Mouse (Mus musculus) hindbrain, embryonic 11.5 days (tissue): Measurements from ENCODE around the gene Tbc1d7. TPM values are rescaled to one million over a fixed set of nuclear protein-coding genes. Genes with fewer than 3 reads are reported as not detected.
A peak's percentile ranks its signal among the peaks of the same experiment; 100 is the strongest.

Experiments
- ATAC-seq: fragments of 200-750 bp; cut with Nextera tagmentation; 2 replicates; pipeline ENCODE4 v1.8.0; 2017; ENCODE audit warnings: mild to moderate bottlenecking, moderate TSS enrichment, moderate library complexity; ENCODE audit not compliant: low FRiP score
- DNase-seq: peaks from one replicate; pipeline ENCODE4 v3.0.0-alpha.2; 2015; ENCODE audit warnings: low spot score
- H3K27ac ChIP-seq: fragments of 300-500 bp; sonication (generic); 2 replicates; pipeline ENCODE4 v1.5.1; 2014; ENCODE audit warnings: mild to moderate bottlenecking, low read depth, low read length
- H3K27me3 ChIP-seq: fragments of 300-500 bp; sonication (generic); 2 replicates; pipeline ENCODE4 v1.6.1; 2014; ENCODE audit warnings: mild to moderate bottlenecking, low read length, moderate library complexity, mixed read lengths; ENCODE audit not compliant: control insufficient read depth, insufficient read depth
- H3K36me3 ChIP-seq: fragments of 300-500 bp; sonication (generic); 2 replicates; pipeline ENCODE4 v1.6.1; 2014; ENCODE audit warnings: mild to moderate bottlenecking, low read length, moderate library complexity, mixed read lengths; ENCODE audit not compliant: control insufficient read depth, insufficient read depth
- H3K4me1 ChIP-seq: fragments of 300-500 bp; sonication (generic); replicated peaks from 2 replicates; pipeline ENCODE4 v1.6.1; 2014; ENCODE audit warnings: low read length, mixed read lengths; ENCODE audit not compliant: control insufficient read depth, insufficient read depth
- H3K4me2 ChIP-seq: fragments of 300-500 bp; sonication (generic); replicated peaks from 2 replicates; pipeline ENCODE4 v1.6.1; 2014; ENCODE audit warnings: mild to moderate bottlenecking, low read depth, low read length
- H3K4me3 ChIP-seq: fragments of 300-500 bp; sonication (generic); 2 replicates; pipeline ENCODE4 v1.5.1; 2014; ENCODE audit warnings: low read depth, low read length
- H3K9ac ChIP-seq: fragments of 300-500 bp; sonication (generic); 2 replicates; pipeline ENCODE4 v1.6.1; 2014; ENCODE audit warnings: low read depth, low read length
- H3K9me3 ChIP-seq: fragments of 300-500 bp; sonication (generic); 2 replicates; pipeline ENCODE4 v1.6.1; 2016; ENCODE audit warnings: low read length; ENCODE audit not compliant: control insufficient read depth
- WGBS: fragments of 180-500 bp; shearing (Covaris S2); extraction: QIAGEN DNeasy Blood & Tissue Kit; methylation state at CpG from one replicate; pipeline ENCODE4 v1.1.7; 2014; 5-methylcytosine and 5-hydroxymethylcytosine counted together
- polyA plus RNA-seq: library from polyadenylated mRNA; unstranded; fragments of >200 nt; fragmentation: Nextera tagmentation; extraction: Ambion mirVana; gene quantifications from 2 replicates; pipeline ENCODE4 v1.2.1, GENCODE M21; 2014

Gene Tbc1d7
- polyA plus RNA-seq, 1 experiment from 2014 or later = 74.8 TPM

DNA sequence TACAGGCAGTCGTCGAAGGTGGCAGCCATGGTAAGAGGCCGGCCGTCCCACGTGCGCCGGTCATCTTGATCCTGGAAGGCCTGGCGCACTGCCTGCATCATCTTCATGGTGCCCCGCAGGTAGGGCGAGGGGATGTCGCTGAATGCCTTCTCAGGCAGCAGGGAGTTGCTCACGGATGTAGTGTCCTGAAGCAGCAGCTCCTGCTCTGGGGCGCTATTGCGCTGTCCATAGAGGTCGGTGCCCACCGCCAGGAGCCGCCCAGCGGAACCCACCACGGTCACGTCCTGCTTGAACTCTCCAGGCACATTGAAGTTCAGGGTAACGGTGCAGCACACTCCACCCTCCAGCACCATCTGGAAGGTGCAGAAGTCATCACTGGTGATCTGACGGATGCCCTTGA, 29.2 kb upstream of the Tbc1d7 start:
- Histone ChIP-seq H3K4me2 (no peak overlapping the region), H3K36me3 (no peaks in the 10 kb centered on the region), H3K4me3 (no peak overlapping the region), H3K4me1 (no peaks in the 10 kb centered on the region), H3K9ac (no peak overlapping the region), H3K27ac (no peak overlapping the region), H3K27me3 (no peaks in the 10 kb centered on the region), H3K9me3 (no peaks in the 10 kb centered on the region)
- ATAC-seq (no peak), DNase-seq (no peak)
- WGBS = 69% methylated on average over 22 of the region's 22 CpGs

DNA sequence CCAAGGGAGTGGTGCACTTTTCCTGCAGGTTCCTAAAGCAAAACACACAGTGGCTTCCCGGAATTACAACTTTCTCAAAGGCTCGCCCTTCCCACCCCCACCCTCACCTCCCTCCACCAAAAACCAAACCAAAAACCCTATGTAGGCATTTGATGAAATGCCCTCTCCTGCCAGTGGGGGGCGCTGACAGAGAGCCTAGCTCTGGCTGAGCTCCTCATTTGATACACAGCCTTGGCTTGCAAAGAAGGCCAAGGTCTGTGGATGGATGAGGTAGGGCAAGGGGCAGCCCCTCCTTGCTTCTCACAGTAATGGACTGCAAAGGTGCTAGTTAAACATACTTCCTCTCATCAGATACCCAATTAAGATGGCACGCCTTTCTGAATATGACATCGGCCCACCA, 28.4 kb upstream of the Tbc1d7 start:
- Histone ChIP-seq H3K9ac (no peak overlapping the region), H3K36me3 (no peaks in the 10 kb centered on the region), H3K4me2 (no peak overlapping the region), H3K27me3 (no peaks in the 10 kb centered on the region), H3K4me3 (no peak overlapping the region), H3K27ac (no peak overlapping the region), H3K9me3 (no peaks in the 10 kb centered on the region), H3K4me1 (no peaks in the 10 kb centered on the region)
- peak; percentile 45 for DNase-seq
- no peak for ATAC-seq
- WGBS = 74% methylated on average over 5 of the region's 5 CpGs

DNA sequence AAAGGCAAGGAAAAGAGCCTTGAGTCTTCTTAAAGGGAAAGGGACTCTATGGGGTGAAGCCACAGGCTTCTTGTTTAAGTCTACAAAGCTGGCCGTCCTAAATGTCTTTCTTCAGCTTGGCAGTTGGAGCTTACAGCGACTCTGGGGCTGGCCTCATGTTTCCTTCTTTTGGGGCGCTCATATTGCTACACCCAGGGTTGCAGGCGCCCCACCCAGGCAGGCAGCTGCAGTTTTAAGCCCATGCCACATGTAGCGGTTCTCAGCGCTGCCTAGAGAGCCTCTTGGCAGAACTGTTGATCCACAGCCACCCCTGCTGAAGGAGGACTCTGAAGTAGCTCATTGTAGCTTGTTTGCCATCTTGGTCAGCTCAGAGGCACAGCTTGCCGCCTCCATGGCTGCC, 28.0 kb upstream of the Tbc1d7 start:
- no peaks in the 10 kb centered on the region for H3K4me1 ChIP-seq
- H3K4me2 ChIP-seq = no peak overlapping the region
- H3K27me3 ChIP-seq = no peaks in the 10 kb centered on the region
- H3K27ac ChIP-seq = no peak overlapping the region
- no peak overlapping the region for H3K9ac ChIP-seq
- no peak for DNase-seq
- no peaks in the 10 kb centered on the region for H3K9me3 ChIP-seq
- H3K36me3 ChIP-seq = no peaks in the 10 kb centered on the region
- ATAC-seq = no peak
- 86% methylated on average over 7 of the region's 7 CpGs for WGBS
- no peak overlapping the region for H3K4me3 ChIP-seq

DNA sequence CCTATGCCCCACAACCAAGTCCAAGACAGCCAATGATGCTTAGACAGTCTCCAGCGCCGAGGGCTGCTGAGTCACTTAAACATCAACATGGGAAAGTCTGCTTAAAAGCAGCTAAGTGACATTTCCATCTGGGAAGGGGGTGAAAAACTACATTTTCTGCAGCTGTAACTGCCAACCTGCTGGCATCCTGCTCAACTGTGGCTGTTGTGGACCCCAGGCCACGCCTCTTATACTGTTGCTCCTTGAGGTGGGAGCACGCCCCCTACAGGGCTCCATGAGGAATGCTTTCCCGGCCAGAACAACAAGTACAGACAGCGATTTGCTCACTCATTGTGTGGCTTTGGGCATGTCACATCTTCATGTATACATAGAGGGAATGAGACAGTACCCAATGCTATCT, 25.9 kb upstream of the Tbc1d7 start:
- no peak for ATAC-seq
- DNase-seq = no peak
- no peaks in the 10 kb centered on the region for H3K4me1 ChIP-seq
- no peaks in the 10 kb centered on the region for H3K27me3 ChIP-seq
- H3K27ac ChIP-seq = no peak overlapping the region
- WGBS = 54% methylated on average over 6 of the region's 6 CpGs
- H3K9me3 ChIP-seq = no peaks in the 10 kb centered on the region
- no peak overlapping the region for H3K4me2 ChIP-seq
- H3K4me3 ChIP-seq = no peak overlapping the region
- H3K9ac ChIP-seq = no peak overlapping the region
- H3K36me3 ChIP-seq = no peaks in the 10 kb centered on the region

DNA sequence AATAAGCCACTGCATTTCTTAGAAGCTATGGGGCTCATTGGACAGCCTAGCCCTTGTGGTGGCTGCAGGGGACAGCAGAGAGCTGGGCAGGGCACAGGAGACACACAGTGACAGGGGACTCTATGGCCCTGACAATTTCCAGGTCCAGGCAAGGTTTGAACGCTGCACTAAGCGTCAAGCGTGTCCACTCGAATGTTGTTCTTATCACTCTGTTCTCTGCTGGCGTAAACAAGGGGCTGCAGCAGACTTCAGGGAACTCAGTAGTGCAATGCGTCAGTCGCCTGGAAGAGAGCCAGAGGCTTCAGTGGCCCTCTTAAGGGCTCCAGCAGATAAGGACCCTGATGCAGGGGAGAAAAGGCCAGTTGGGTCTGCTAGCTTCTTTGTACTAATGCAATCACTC, 24.7 kb upstream of the Tbc1d7 start:
- H3K4me2 ChIP-seq = no peak overlapping the region
- DNase-seq (no peak), ATAC-seq (no peak)
- WGBS = 77% methylated on average over 7 of the region's 7 CpGs
- no peak overlapping the region for H3K4me3 ChIP-seq
- no peaks in the 10 kb centered on the region for H3K9me3 ChIP-seq
- H3K27ac ChIP-seq = no peak overlapping the region
- no peaks in the 10 kb centered on the region; the same call in 1 of the 2 replicates for H3K4me1 ChIP-seq
- H3K27me3 ChIP-seq = no peaks in the 10 kb centered on the region
- no peaks in the 10 kb centered on the region for H3K36me3 ChIP-seq
- no peak overlapping the region for H3K9ac ChIP-seq

DNA sequence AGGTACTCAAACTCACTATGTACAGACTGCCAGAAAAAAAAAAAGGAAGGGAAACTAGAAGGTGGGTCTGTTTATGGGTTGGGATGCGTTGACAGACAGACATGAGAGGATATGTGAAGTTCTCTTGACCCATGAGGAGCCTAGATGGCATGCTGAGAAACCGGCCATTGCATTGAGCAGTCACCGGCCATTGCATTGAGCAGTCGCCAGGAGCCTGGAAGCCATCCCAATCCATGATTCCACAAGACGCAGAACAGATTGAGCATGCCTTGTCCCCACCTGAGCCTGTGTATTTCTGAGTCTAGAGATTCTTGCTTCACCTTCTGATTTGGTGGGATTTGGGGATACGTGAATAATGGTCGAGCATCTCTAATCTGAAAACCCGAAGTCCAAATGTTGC, 22.6 kb upstream of the Tbc1d7 start:
- 91% methylated on average over 8 of the region's 8 CpGs for WGBS
- ATAC-seq (no peak), DNase-seq (no peak)
- H3K27me3 ChIP-seq = no peaks in the 10 kb centered on the region
- H3K9me3 ChIP-seq = no peaks in the 10 kb centered on the region
- no peak overlapping the region for H3K4me3 ChIP-seq
- H3K36me3 ChIP-seq = no peaks in the 10 kb centered on the region
- H3K9ac ChIP-seq = no peak overlapping the region
- H3K27ac ChIP-seq = no peak overlapping the region
- no peak overlapping the region for H3K4me2 ChIP-seq
- H3K4me1 ChIP-seq = no peaks in the 10 kb centered on the region; the same call in 1 of the 2 replicates

DNA sequence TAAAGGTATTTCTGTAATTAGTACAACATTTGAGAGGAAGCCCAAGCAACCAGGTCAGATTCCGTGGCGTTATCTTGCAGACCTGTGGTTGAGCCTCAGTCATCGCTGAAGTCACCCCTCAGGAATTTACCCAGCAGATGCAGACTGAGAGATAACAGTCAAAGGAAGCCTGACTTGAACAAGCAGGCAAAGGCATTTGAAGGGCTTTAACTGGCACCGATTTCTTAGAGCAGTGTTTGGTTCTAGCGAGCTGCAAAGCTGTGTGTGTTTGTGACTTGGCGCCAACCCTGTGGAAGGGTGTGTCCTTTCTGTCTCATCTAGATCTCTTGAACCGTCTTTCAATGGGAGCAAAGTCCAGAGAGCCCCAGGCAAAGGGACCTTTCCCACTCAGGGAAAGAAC, 22.0 kb upstream of the Tbc1d7 start:
- 77% methylated on average over 7 of the region's 7 CpGs for WGBS
- H3K9ac ChIP-seq = no peak overlapping the region
- no peak for ATAC-seq
- H3K4me2 ChIP-seq = no peak overlapping the region
- H3K27ac ChIP-seq = no peak overlapping the region
- H3K4me1 ChIP-seq = no peaks in the 10 kb centered on the region; the same call in 1 of the 2 replicates
- H3K36me3 ChIP-seq = no peaks in the 10 kb centered on the region
- no peak overlapping the region for H3K4me3 ChIP-seq
- no peaks in the 10 kb centered on the region for H3K27me3 ChIP-seq
- DNase-seq = no peak
- no peaks in the 10 kb centered on the region for H3K9me3 ChIP-seq

DNA sequence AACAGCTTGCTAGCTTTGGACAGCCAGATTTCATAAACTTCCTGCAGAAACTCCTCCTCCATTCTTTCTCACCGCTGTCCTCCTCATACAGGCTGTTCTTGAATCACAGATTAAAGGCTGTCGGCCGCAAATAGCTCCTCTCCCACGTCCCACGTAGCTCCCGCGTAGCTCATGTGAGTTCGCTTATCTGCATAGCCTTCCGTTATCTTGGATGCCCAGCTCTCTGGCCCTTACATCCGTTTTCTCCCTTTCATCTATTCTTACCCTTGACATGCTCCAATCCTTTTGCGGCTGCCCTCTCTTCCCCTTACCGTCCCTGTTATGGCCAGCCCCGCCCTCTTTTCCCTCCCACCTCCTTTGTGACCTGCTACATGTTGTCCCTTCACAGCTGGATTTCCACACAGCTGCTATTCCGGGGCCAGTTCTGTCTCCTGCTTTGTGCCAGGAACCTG, 20.5 kb upstream of the Tbc1d7 start:
- DNase-seq (peak; percentile 25), ATAC-seq (no peak)
- no peak overlapping the region for H3K9ac ChIP-seq
- WGBS = 13% methylated on average over 14 of the region's 14 CpGs
- no peaks in the 10 kb centered on the region; the same call in 1 of the 2 replicates for H3K4me1 ChIP-seq
- no peaks in the 10 kb centered on the region for H3K36me3 ChIP-seq
- H3K4me2 ChIP-seq = no peak overlapping the region; the same call in 1 of the 2 replicates
- H3K4me3 ChIP-seq = no peak overlapping the region
- no peak overlapping the region for H3K27ac ChIP-seq
- no peaks in the 10 kb centered on the region for H3K27me3 ChIP-seq
- H3K9me3 ChIP-seq = no peaks in the 10 kb centered on the region

DNA sequence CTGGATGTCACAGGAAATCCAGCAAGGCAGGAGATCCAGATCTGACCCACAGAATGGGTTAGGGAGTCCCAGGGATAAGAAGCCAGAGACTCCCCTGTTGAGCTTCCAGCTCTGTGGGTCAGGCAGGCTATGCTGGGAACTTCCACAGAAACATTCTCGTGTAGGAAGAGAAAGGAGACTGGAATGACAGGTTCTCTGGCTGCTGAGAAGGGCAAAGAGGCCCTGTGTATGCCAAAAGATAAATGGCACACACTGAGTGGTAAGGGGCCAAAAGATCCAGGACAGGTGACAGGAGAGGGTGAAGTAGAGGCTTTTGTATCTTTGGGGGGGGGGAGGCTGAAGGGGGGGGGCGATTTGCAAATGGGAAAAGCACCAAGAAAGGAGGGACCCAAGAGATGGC, 20.0 kb upstream of the Tbc1d7 start:
- Histone ChIP-seq H3K4me1 (no peaks in the 10 kb centered on the region; the same call in 1 of the 2 replicates), H3K9me3 (no peaks in the 10 kb centered on the region), H3K9ac (no peak overlapping the region), H3K36me3 (no peaks in the 10 kb centered on the region), H3K27ac (no peak overlapping the region), H3K4me2 (no peak overlapping the region; the same call in 1 of the 2 replicates), H3K27me3 (no peaks in the 10 kb centered on the region), H3K4me3 (no peak overlapping the region)
- 21% methylated on average over 2 of the region's 2 CpGs for WGBS
- DNase-seq (no peak), ATAC-seq (no peak)
